Mouse (Mus musculus): ENCODE measurements around the gene Surf6. TPM values are rescaled to one million over a fixed set of nuclear protein-coding genes. Genes with fewer than 3 reads are reported as not detected.

The Surf6 gene
- total and polyA plus RNA-seq, 2 experiments: 6.2 to 7.8 TPM

DNA sequence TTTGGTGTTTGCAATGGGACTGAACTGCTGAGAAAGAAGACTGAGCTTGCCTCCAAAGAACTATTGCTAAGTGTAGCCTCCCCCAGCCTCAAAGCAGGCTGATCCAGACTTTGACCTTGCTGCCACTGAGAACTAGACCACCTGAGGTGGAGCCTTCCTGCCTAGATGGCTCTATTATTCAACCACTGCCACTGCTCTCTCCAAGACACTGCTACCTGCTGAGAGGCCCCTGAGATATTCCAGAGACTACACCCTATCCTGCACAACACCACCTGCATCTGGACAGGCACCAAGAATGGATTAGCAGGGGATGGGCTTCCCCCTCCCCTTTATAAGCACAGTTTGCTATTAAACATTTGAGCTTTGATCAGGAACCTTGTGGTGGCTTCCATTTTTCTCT, 24.1 kb downstream of the Surf6 start:
- Histone ChIP-seq H3K27me3 (ENCODE audit: control insufficient read depth, insufficient read depth, low read length) (no peaks in the 10 kb centered on the region), H3K9ac (ENCODE audit: low read depth, low read length) (no peak overlapping the region), H3K4me3 (ENCODE audit: insufficient read depth, low read depth, low read length) (no peak overlapping the region), H3K27ac (replicated peaks; ENCODE audit: insufficient read depth, low read depth, low read length) (no peak overlapping the region), H3K79me2 (ENCODE audit: control insufficient read depth, insufficient read depth, low read length) (no peaks in the 10 kb centered on the region), H3K36me3 (ENCODE audit: control insufficient read depth, insufficient read depth, low read length) (no peaks in the 10 kb centered on the region), H3K4me1 (ENCODE audit: control insufficient read depth, insufficient read depth, low read length) (no peaks in the 10 kb centered on the region)
- no peak for DNase-seq (ENCODE audit: extremely low read depth, low read depth, low spot score)
- TF ChIP-seq CTCF (IDR thresholded peaks at IDR 0.05; ENCODE audit: low read depth, low read length) (no peak), POLR2A (IDR thresholded peaks at IDR 0.05; ENCODE audit: extremely low read depth, insufficient read depth, low read length) (no peak)

DNA sequence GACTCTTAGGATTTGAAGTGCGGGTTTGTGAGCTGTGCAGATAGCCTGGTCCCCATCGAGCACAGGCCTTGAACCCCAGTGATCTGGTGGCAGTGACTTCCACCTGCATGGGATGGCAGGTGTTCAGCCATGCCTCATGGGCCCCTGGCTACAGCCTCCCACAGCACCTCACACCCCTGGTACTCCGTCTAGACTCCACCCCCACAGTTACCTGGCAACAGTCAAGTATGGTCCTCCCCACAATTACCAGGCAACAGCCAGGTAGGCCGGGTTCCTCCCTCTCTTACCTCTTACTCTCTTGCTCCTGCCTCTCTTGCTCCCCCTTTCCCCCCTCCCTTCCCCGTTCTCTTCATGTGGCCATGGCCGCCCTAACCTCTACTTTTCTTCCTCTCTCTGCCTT, 32.0 kb downstream of the Surf6 start:
- Histone ChIP-seq H3K9ac (ENCODE audit: low read depth, low read length) (no peak overlapping the region), H3K36me3 (ENCODE audit: control insufficient read depth, insufficient read depth, low read length) (no peaks in the 10 kb centered on the region), H3K4me1 (ENCODE audit: control insufficient read depth, insufficient read depth, low read length) (no peaks in the 10 kb centered on the region), H3K27ac (replicated peaks; ENCODE audit: insufficient read depth, low read depth, low read length) (no peak overlapping the region), H3K27me3 (ENCODE audit: control insufficient read depth, insufficient read depth, low read length) (peaks cover 3% of the 10 kb centered on the region), H3K4me3 (ENCODE audit: insufficient read depth, low read depth, low read length) (no peak overlapping the region), H3K79me2 (ENCODE audit: control insufficient read depth, insufficient read depth, low read length) (no peaks in the 10 kb centered on the region)
- 53% methylated on average over 6 of the region's 6 CpGs for WGBS
- TF ChIP-seq POLR2A (IDR thresholded peaks at IDR 0.05; ENCODE audit: extremely low read depth, insufficient read depth, low read length) (no peak), CTCF (IDR thresholded peaks at IDR 0.05; ENCODE audit: low read depth, low read length) (no peak)
- no peak for DNase-seq (ENCODE audit: extremely low read depth, low read depth, low spot score)

DNA sequence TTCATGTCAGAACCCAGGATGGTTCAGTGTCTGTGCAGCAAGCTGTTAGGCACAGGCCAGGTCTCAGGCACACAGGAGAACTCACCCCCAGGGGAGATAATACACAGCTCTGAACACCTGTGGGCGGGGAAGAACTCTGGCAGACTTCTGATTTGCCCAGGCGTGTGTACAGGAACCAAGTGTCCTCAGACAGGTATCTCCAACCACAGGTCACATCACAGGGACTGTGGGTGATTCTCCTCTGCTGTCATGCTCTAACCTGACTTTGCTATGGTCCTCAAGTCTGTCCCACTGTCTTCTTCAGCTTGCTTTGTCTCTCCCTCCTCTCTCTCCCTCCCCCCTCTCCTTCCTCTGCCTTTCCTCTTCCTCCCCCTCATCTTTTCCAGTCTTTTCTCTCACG, 37.8 kb downstream of the Surf6 start, which contains the start of gene Abo:
Gene Abo (minus strand): TSS at position 101 of the 400 bp plus-strand sequence.
- Histone ChIP-seq H3K36me3 (ENCODE audit: control insufficient read depth, insufficient read depth, low read length) (no peaks in the 10 kb centered on the region), H3K9ac (ENCODE audit: low read depth, low read length) (no peak within 1 kb of the TSS), H3K4me1 (ENCODE audit: control insufficient read depth, insufficient read depth, low read length) (no peaks in the 10 kb centered on the region), H3K27ac (replicated peaks; ENCODE audit: insufficient read depth, low read depth, low read length) (no peak within 1 kb of the TSS), H3K27me3 (ENCODE audit: control insufficient read depth, insufficient read depth, low read length) (no peaks in the 10 kb centered on the region), H3K4me3 (ENCODE audit: insufficient read depth, low read depth, low read length) (no peak within 1 kb of the TSS), H3K79me2 (ENCODE audit: control insufficient read depth, insufficient read depth, low read length) (no peaks in the 10 kb centered on the region)
- DNase-seq (ENCODE audit: extremely low read depth, low read depth, low spot score): no peak
- WGBS: 66% methylated on average over 3 of the region's 3 CpGs
- TF ChIP-seq POLR2A (IDR thresholded peaks at IDR 0.05; ENCODE audit: extremely low read depth, insufficient read depth, low read length): no peak
- TF ChIP-seq CTCF (IDR thresholded peaks at IDR 0.05; ENCODE audit: low read depth, low read length): no peak

DNA sequence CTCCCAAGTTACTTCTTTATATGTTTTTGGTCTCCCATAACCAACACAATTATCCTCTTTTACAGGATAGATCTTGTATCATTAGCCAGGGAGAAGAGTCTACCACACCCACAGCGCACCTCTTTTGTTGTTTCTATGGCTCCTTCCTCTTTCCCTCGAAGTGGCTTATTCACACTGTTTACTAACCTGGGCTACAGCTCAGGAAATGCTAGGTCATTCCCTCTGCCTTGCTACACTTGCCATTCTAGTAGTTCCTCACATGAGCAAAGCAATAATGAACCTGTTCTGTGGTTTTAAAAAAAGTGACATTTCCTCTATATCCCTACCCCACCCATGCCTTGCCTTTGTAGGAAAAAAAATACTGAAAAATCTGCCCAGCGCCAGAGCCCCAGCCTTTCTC, 39.8 kb downstream of the Surf6 start:
- H3K36me3 ChIP-seq (ENCODE audit: control insufficient read depth, insufficient read depth, low read length): no peaks in the 10 kb centered on the region
- no peak overlapping the region for H3K9ac ChIP-seq (ENCODE audit: low read depth, low read length)
- TF ChIP-seq CTCF (IDR thresholded peaks at IDR 0.05; ENCODE audit: low read depth, low read length) (no peak), POLR2A (IDR thresholded peaks at IDR 0.05; ENCODE audit: extremely low read depth, insufficient read depth, low read length) (no peak)
- no peaks in the 10 kb centered on the region for H3K79me2 ChIP-seq (ENCODE audit: control insufficient read depth, insufficient read depth, low read length)
- no peaks in the 10 kb centered on the region for H3K4me1 ChIP-seq (ENCODE audit: control insufficient read depth, insufficient read depth, low read length)
- WGBS: 71% methylated on average over 3 of the region's 3 CpGs
- no peak overlapping the region for H3K27ac ChIP-seq (replicated peaks; ENCODE audit: insufficient read depth, low read depth, low read length)
- H3K27me3 ChIP-seq (ENCODE audit: control insufficient read depth, insufficient read depth, low read length): no peaks in the 10 kb centered on the region
- DNase-seq (ENCODE audit: extremely low read depth, low read depth, low spot score): no peak
- H3K4me3 ChIP-seq (ENCODE audit: insufficient read depth, low read depth, low read length): no peak overlapping the region

DNA sequence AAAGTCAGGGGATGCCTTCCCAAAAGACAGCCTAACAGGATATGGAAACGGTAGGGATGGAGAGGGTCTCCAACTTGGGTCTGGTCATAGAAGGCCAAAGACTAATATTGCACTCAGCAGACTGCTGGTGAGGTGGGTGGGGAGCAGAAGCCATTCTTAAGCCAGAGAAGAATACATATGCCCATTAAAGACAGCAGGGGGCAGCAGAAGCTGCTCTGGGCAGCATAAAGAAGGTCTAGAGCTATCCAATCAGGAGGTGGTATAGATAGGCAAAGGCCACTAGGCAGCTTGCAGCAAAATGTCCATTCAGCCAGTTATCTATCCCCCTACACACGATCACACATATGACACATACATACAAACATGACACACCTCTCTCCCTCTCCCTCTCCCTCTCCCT, 55.0 kb downstream of the Surf6 start:
- Histone ChIP-seq H3K9ac (ENCODE audit: low read depth, low read length) (no peak overlapping the region), H3K27me3 (ENCODE audit: control insufficient read depth, insufficient read depth, low read length) (no peaks in the 10 kb centered on the region), H3K4me1 (ENCODE audit: control insufficient read depth, insufficient read depth, low read length) (no peaks in the 10 kb centered on the region), H3K4me3 (ENCODE audit: insufficient read depth, low read depth, low read length) (no peak overlapping the region), H3K79me2 (ENCODE audit: control insufficient read depth, insufficient read depth, low read length) (no peaks in the 10 kb centered on the region), H3K27ac (replicated peaks; ENCODE audit: insufficient read depth, low read depth, low read length) (no peak overlapping the region), H3K36me3 (ENCODE audit: control insufficient read depth, insufficient read depth, low read length) (no peaks in the 10 kb centered on the region)
- 32% methylated on average over 2 of the region's 2 CpGs for WGBS
- peak; percentile 39 for DNase-seq (ENCODE audit: extremely low read depth, low read depth, low spot score)
- TF ChIP-seq POLR2A (IDR thresholded peaks at IDR 0.05; ENCODE audit: extremely low read depth, insufficient read depth, low read length) (no peak), CTCF (IDR thresholded peaks at IDR 0.05; ENCODE audit: low read depth, low read length) (peak; percentile 47; the same call in 1 of the 2 replicates)

Other genes starting within 250 kb of the Surf6 start
- not detected in 2 replicates for gene Lcn4, start 231.6 kb downstream of the Surf6 start, total RNA-seq (2014; rRNA removed)
- gene Lcn4, start 231.6 kb downstream of the Surf6 start, polyA plus RNA-seq (2012; rRNA removed): not detected in 2 replicates
- gene Abo, start 37.9 kb downstream of the Surf6 start, total RNA-seq (2014; rRNA removed): not detected in 2 replicates
- not detected in 2 replicates for gene Abo, start 37.9 kb downstream of the Surf6 start, polyA plus RNA-seq (2012; rRNA removed)
- gene Med22, start 7.8 kb upstream of the Surf6 start, total RNA-seq (2014; rRNA removed): 12.9 and 16.8 TPM in 2 replicates
- 25.5 and 26.4 TPM in 2 replicates for gene Med22, start 7.8 kb upstream of the Surf6 start, polyA plus RNA-seq (2012; rRNA removed)
- 721 and 835 TPM in 2 replicates for gene Rpl7a, start 7.9 kb upstream of the Surf6 start, total RNA-seq (2014; rRNA removed)
- 398 and 434 TPM in 2 replicates for gene Rpl7a, start 7.9 kb upstream of the Surf6 start, polyA plus RNA-seq (2012; rRNA removed)
- 10.0 and 10.3 TPM in 2 replicates for gene Surf2, start 13.5 kb upstream of the Surf6 start, total RNA-seq (2014; rRNA removed)
- gene Surf2, start 13.5 kb upstream of the Surf6 start, polyA plus RNA-seq (2012; rRNA removed): 11.6 and 14.5 TPM in 2 replicates
- gene Surf1, start 13.7 kb upstream of the Surf6 start, total RNA-seq (2014; rRNA removed): 55.5 and 60.5 TPM in 2 replicates
- 51.7 and 57.2 TPM in 2 replicates for gene Surf1, start 13.7 kb upstream of the Surf6 start, polyA plus RNA-seq (2012; rRNA removed)
- 135 and 193 TPM in 2 replicates for gene Surf4, start 31.0 kb upstream of the Surf6 start, total RNA-seq (2014; rRNA removed)
- gene Surf4, start 31.0 kb upstream of the Surf6 start, polyA plus RNA-seq (2012; rRNA removed): 318 and 322 TPM in 2 replicates
- 0.09 TPM in 1 of 2 replicates, not detected in the other for gene Stkld1, start 31.2 kb upstream of the Surf6 start, total RNA-seq (2014; rRNA removed)
- gene Stkld1, start 31.2 kb upstream of the Surf6 start, polyA plus RNA-seq (2012; rRNA removed): 0.06 and 0.11 TPM in 2 replicates
- 15.2 TPM in 2 replicates for gene Rexo4, start 61.5 kb upstream of the Surf6 start, total RNA-seq (2014; rRNA removed)
- gene Rexo4, start 61.5 kb upstream of the Surf6 start, polyA plus RNA-seq (2012; rRNA removed): 8.3 and 11.8 TPM in 2 replicates
- gene Adamts13, start 70.5 kb upstream of the Surf6 start, total RNA-seq (2014; rRNA removed): 5.6 and 8.3 TPM in 2 replicates
- gene Adamts13, start 70.5 kb upstream of the Surf6 start, polyA plus RNA-seq (2012; rRNA removed): 5.8 and 11.2 TPM in 2 replicates
- gene Cacfd1, start 107.0 kb upstream of the Surf6 start, total RNA-seq (2014; rRNA removed): 17.7 and 21.5 TPM in 2 replicates
- 48.1 and 58.0 TPM in 2 replicates for gene Cacfd1, start 107.0 kb upstream of the Surf6 start, polyA plus RNA-seq (2012; rRNA removed)
- 0.34 and 0.46 TPM in 2 replicates for gene Slc2a6, start 125.1 kb upstream of the Surf6 start, total RNA-seq (2014; rRNA removed)
- 0.39 and 0.50 TPM in 2 replicates for gene Slc2a6, start 125.1 kb upstream of the Surf6 start, polyA plus RNA-seq (2012; rRNA removed)
- not detected in 2 replicates for gene Mymk, start 169.3 kb upstream of the Surf6 start, total RNA-seq (2014; rRNA removed)
- not detected in 2 replicates for gene Mymk, start 169.3 kb upstream of the Surf6 start, polyA plus RNA-seq (2012; rRNA removed)
- 3.5 and 4.4 TPM in 2 replicates for gene Adamtsl2, start 176.5 kb upstream of the Surf6 start, total RNA-seq (2014; rRNA removed)
- 4.4 and 6.7 TPM in 2 replicates for gene Adamtsl2, start 176.5 kb upstream of the Surf6 start, polyA plus RNA-seq (2012; rRNA removed)
- not detected in 2 replicates for gene Fam163b, start 239.6 kb upstream of the Surf6 start, total RNA-seq (2014; rRNA removed)
- not detected in 2 replicates for gene Fam163b, start 239.6 kb upstream of the Surf6 start, polyA plus RNA-seq (2012; rRNA removed)

Measured in liver, adult 2 months (tissue).